Mouse (Mus musculus): Measurements from ENCODE around the gene Pan2. TPM values are rescaled to one million over a fixed set of nuclear protein-coding genes. Genes with fewer than 3 reads are reported as not detected.
"Not testable (repeated sequence)": the region's sequence is repeated elsewhere in the genome, so short reads cannot be mapped to it uniquely, and the experiment has no call there.

Pan2 gene
- total RNA-seq (2021), result 10 to 100 TPM; 43.6 to 45.3 TPM
- long read RNA-seq, experiment 1, full-length matches to known transcripts, result 6 of 15 reads
- long read RNA-seq, experiment 1, partial matches to known transcripts, result 3 of 15 reads
- long read RNA-seq, experiment 1, other reads (novel, unspliced or antisense), result 6 of 15 reads
- long read RNA-seq, experiment 2, full-length matches to known transcripts, result 8 of 30 reads
- long read RNA-seq, experiment 2, partial matches to known transcripts, result 9 of 30 reads
- long read RNA-seq, experiment 2, other reads (novel, unspliced or antisense), result 13 of 30 reads

- DNase-seq (ENCODE audit: low spot score in 2 of 2), result peak; percentile 98
These were observed at the start of gene Pan2 for GRCm38 (mm10) chr10:128303126-128304021. Gene Pan2, plus strand, starts transcription at chr10:128303335.

DNA sequence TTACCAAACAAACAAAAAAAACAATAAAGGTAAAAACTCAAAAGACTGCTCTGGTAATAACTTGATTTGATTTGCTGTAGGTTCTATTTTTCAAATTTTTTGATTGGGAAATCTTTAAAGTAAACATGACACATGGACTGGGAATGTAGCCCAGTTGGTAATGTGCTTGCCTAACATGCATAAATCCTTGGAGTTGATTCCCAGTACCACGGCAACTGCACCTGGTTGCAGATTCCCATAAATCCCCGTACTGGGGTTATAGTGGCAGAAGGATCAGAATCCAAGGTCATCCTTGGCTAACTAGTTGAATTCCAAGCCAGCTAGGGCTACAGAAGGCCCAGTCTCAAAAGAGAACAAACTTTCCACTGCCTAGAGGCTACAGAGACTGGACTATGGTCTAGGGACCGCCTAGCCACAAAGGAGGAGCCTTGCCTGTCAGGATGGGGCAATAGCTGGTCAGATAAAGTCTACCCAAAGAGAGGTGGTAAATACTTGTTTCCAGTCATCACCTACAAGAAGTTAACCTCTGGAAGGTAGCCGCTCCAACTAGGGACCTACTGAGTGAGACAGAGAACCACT lies 49.4 kb upstream of the Pan2 start, which contains the start of gene Apon:
Apon (plus strand) TSS at position 420 of the 579 bp plus-strand sequence.
- DNase-seq (ENCODE audit: low spot score in 2 of 2), result no peak

DNA sequence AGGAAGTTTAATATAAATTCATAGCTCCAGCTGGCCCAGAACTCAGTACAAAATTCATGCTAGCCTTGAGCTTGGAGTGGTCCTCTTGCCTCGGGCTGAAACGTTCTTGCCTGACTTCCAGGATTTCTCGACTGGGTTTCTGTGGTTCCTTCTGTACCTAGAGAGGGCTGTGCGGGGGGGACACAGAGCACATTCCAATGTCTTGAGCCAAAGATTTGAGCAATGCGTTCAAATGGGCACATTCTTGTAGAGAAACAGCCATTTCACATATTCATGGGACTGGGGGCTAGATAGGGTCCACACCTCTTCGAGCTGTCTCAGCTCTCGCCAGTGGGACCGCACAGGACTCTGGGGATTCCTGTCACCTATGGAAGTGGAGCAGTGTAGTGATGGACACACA lies 47.2 kb upstream of the Pan2 start:
- DNase-seq (ENCODE audit: low spot score in 2 of 2), result no peak

GRCm38 (mm10) chr10:128256328-128256727 lies 46.8 kb upstream of the Pan2 start:
- DNase-seq (ENCODE audit: low spot score in 2 of 2), result no peak

DNA sequence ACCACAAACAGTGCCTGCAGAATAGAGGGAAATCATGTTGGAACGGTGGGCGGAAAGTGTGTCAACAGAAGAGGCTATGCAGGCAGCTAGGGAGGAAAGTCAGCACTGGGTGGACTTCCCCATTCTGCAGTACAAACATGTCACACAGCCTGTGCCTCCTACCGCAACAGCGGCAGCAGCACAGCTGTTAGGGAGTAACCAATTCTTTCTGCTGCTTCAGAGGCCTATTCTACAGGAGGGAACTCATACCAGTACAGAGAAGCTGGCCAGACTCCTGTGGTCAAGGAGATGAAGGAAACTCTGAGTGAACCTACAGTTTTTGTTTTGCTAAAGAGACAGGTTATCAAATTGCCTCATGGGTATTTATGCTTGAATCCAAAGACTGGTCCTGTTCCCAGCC lies 44.2 kb upstream of the Pan2 start:
- no peak for DNase-seq (ENCODE audit: low spot score in 2 of 2)

DNA sequence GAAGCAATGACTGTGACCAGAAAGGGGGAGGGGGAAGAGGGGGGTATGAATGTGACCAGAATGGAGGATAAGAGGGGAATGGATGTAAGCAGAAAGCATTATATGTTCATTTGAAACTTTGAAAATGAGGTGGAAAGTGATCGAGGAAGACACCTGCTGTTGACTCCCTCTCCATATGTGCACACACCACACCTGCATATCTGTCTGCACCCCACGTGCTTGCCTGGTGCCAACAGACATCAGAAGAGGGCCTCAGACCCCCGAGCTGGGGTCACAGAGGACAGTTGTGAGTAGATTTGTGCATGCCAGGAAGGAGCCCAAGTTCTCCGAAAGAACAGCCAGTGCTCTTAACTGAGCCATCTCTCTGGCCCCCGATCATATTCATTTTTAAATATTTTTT lies 43.2 kb upstream of the Pan2 start:
- no peak for DNase-seq (ENCODE audit: low spot score in 2 of 2)

- not testable (repeated sequence) for DNase-seq (ENCODE audit: low spot score in 2 of 2)
These were observed 42.8 kb upstream of the Pan2 start for GRCm38 (mm10) chr10:128260376-128260775.

DNA sequence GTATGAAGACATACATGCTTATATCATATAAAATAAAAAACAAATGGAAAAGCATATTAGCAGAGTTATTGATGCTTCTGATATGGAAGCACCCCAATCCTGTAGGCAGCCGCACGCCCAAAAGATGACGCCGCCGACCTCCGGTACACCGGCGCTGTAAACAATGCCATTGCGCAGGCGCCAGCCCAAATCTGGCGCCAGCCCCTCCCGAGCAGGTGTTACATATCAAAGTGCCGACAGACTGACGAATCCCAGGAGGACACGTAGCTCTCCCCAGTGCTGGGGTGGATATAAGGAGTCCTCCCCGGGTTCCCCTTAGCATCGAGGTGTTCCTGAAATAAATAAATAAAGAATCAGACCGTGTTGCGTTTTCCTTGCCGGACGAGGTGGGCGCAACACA lies 40.8 kb upstream of the Pan2 start:
- DNase-seq (ENCODE audit: low spot score in 2 of 2), result no peak

DNA sequence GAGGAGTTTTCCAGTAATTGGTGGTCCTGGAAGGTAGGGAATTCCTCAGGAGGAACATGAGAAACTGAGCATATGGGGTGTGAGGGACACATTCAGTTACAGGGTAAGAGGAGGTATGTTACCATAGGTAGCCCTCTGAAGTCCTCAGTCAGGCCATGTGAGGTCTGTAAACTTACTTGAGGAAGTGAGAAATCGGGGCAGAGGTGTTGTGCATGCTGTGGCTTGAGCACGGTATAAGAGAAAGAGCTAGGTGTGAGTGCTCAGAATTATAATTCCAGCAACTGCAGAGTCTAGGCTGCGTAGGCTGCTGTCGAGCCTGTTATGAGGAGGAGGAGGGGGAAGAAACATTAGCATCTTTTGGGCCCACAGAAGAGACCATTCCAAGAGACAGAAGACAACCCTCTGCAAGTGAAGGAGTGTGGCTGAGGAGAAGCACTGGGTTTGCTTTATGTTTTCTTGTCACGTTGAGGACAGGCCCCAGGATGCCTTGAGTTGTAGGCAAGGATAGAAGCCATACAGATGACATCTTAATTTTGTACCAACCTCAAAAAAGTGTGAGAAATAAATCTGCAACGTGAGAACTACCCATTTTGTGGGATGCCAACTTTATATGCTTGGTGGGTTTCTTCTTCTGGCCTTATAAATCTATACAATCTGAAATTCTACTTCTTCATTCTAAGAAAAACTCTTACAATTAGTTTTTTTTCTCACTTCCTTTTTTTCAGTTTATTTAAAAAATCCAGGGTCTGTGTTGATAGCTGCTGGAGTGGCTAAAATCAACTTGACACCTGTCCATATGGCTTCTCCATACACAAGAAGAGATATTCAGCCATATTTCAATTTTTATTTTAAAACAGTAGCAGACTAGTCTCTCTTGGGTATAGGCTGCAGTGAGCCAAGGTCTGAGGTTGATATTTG lies 39.5 kb upstream of the Pan2 start:
- DNase-seq (ENCODE audit: low spot score in 2 of 2), result no peak

DNA sequence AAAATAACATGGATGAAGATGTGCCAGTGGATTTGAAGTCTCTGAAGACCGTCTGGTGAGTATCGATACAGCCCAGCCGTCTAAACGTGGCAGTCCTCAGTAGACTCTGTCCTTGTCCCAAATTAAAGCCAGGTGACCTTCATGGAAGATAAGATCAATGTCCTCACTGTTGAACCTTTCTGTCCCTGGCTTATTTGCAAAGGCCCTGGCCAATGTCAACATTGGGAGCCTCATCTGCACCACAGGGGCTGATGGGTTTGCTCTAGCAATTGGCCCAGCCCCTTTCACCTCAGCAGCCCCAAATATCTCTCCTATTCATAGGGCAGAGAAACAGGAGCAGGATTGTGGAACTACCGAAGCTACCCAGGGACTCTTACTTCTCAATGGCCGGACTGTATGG lies 34.8 kb upstream of the Pan2 start, which contains the start of gene Apof:
Apof (plus strand) TSS at position 301 of the 400 bp plus-strand sequence.
- no peak for DNase-seq (ENCODE audit: low spot score in 2 of 2)

- no peak for DNase-seq (ENCODE audit: low spot score in 2 of 2)
These were observed 33.8 kb upstream of the Pan2 start for GRCm38 (mm10) chr10:128269206-128269910.

GRCm38 (mm10) chr10:128270287-128270841 lies 32.8 kb upstream of the Pan2 start, which contains the start of gene Stat2:
Gene Stat2, plus strand, starts transcription at chr10:128270559.
- DNase-seq (ENCODE audit: low spot score in 2 of 2), result peak; percentile 77 to 95

DNA sequence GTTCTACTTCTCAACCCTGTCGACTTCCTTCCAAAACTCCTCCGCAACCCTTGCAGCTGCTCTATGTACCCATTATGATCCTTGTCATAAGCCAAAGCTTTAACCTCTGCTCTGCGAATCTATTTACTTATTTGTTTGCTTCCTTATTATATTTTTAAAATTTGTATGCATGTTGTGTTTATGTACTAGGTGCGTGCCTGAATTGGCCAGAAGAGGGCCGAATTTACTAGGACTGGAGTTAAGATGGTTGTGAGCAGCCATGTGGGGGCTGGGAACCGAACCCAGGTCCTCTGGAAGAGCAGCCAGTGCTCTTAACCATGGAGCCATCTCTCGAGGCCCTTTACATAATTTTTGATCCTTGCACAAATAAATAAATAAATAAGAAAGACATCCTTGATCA lies 32.3 kb upstream of the Pan2 start:
- no peak for DNase-seq (ENCODE audit: low spot score in 2 of 2)

- no peak for DNase-seq (ENCODE audit: low spot score in 2 of 2)
These were observed 31.3 kb upstream of the Pan2 start for GRCm38 (mm10) chr10:128271883-128272282.

DNA sequence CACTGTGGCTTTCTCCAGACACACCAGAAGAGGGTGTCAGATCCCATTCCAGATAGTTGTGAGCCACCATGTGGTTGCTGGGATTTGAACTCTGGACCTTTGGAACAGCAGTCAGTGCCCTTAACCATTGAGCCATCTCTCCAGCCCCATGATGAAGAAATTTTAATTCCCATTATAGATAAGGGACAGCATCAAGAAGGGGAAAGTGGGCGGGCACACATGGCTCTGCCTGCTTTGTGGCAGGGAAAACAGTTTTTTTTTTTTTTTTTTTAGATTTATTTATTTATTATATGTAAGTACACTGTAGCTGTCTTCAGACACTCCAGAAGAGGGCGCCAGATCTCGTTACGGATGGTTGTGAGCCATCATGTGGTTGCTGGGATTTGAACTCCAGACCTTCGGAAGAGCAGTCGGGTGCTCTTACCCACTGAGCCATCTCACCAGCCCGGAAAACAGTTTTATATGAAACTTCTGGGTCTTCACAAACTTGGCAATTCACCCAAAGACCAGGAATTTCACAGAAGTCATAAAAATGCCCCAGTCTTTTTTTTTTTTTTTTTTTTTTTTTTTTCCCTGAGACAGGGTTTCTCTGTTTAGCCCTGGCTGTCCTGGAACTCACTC lies 30.2 kb upstream of the Pan2 start:
- not testable (repeated sequence) for DNase-seq (ENCODE audit: low spot score in 2 of 2)

DNA sequence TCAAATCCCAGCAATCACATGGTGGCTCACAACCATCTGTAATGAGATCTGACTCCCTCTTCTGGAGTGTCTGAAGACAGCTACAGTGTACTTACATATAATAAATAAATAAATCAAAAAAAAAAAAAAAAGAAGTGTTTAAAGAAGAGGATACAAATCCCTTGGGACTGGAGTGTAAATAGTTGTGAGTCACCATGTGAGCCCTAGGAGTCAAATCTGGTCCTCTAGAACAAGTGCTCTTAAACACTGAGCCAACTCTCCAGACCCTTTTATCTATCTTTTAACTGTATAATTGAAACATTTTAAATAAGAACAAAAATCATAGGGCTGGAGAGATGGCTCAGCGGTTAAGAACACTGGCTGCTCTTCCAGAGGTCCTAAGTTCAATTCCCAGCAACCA lies 27.8 kb upstream of the Pan2 start:
- DNase-seq (ENCODE audit: low spot score in 2 of 2), result not testable (repeated sequence)

GRCm38 (mm10) chr10:128278158-128278557 lies 25.0 kb upstream of the Pan2 start:
- DNase-seq (ENCODE audit: low spot score in 2 of 2), result no peak

DNA sequence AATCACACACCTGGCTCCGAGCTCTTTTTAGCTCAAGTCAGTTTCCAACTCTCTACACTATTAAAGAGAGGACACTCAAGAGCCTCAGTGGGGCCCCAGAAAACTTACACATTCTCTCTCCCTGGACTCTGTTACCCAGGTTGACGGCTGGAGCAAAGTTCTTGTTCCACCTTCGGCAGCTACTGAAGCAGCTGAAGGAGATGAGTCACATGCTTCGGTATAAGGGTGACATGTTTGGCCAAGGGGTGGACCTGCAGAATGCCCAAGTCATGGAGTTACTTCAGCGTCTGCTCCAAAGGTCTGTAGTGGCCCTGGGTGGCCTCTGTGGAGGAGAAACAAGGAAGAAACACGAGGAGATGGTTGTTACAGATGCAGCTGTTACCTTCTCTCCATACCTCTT lies 22.2 kb upstream of the Pan2 start:
- DNase-seq (ENCODE audit: low spot score in 2 of 2), result no peak

DNA sequence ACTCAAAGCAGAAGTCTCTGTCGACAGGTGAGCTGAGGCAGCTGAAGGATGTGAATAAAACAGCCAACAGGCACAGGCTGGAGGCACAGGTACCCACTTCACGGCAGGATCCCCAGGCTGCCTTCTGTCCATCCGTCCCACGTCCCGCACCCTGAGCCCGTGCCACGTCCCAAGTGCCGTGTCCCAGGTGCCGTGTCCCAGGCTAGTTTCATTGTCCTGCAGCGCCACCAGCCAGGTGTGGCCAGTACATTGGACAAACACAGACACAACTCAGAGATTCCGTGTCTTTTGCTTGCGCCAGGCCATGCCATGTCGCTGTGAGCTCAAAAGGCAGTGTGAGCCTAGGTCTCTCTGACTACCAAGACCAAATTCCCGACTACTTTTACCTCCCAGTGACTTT lies 21.5 kb upstream of the Pan2 start:
- no peak for DNase-seq (ENCODE audit: low spot score in 2 of 2)
